Mouse (Mus musculus): Measurements from ENCODE around the gene Nit1. TPM values are rescaled to one million over a fixed set of nuclear protein-coding genes. Genes with fewer than 3 reads are reported as not detected.

Gene Nit1
- total RNA-seq, 2 experiments from 2014 or later = 79.5 to 79.9 TPM

DNA sequence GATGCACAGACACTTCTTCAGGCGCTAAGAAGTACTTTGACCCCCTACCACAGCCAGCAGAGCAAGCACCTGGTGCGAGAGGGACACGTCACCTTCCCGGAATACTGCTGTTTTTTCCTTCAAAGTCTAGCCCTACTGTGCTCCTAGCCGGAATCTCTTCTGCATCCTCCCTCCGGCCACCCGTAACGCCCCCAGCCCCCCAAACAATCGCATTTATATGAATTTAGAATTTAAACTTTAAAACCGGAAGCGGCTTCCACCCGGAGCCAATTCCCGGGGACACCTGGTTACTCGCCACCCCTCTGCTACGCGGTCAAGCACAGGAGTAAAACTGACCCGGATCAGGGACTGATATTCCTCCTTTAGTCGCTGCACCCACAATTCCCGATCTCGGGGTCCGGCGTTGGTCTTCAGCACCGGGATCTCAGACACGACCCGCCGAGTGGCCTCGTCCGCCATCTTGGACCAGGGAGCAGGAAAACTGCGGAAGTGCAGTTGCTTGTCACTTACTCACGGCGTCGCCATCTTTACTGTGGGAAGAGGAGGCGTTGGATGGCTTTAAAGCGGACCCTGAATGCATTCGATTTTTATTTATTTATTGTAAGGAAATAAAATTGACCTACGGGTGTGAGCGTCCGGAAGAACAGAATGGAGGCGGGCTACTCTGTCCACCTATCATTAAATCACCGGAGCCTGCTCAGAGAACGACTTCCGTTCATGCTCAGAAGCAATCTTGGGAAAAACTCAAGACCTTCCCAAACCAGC lies 51.0 kb downstream of the Nit1 start, which contains the start of gene Ufc1:
Ufc1 (minus strand) TSS at position 727 of the 765 bp plus-strand sequence.
- DNase-seq = peak; percentile 80 to 82

DNA sequence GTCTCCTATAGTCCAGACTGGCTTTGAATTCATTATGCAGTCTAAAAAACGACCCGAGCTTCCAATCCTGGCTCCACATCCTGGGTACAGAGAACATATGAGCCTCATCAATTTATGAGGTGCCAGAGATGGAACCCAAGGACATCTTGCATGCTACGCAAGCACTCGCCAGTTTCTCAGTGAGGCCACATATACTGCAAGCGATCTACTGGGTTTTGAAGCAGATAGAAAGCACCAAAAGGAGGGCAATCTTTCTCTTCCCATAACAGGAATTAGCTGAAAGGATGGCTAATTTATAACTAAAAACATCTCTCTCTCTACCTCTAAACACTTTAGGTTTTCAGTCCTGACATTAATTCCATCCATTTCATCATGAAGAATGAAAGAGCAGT lies 51.5 kb downstream of the Nit1 start:
- DNase-seq = no peak

DNA sequence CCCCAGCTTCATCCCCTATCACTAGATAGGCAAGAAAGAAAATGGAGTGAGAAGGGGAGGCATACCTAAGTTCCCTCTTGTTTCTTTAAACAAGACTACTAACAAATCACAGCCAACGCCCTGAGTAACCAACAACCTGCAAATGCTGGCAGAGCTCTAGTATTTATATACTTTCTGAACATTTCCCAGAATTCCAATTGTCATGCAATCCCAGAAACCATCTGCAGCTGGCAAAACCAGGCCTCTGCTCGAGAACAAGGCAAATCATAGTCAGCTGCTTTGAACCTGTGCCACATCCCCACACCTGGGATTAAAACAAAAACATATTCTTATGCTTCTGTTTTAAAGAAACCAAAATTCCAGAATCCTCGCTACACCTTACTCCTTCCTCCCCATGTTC lies 52.1 kb downstream of the Nit1 start:
- no peak for DNase-seq

DNA sequence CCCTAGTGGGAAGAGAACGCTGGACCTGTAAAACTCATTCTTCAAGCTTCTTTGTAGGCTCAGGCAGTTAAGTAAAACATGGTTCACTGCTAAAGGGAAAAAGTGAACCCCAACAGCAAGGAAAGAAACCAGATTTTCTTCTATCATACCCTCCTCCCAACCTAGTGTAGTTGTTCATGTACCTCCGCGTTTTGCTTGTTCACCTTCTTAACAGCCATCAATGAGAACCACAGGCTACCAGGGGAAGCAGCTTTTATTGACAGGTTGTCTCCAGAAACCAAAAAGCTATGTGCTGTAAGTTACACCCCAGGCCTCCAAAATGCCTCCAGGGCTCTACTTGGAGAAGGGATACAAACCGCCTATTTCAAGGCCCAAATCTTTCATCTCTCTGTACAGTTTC lies 57.1 kb downstream of the Nit1 start:
- no peak for DNase-seq

Other genes with a start within 250 kb of the Nit1 start
- gene Cfap126, start 231.7 kb downstream of the Nit1 start, total RNA-seq (2021) = 1 to 10 TPM; 1.9 to 2.6 TPM
- gene Sdhc, start 195.0 kb downstream of the Nit1 start, total RNA-seq (2021) = 100 to 1,000 TPM; 438 to 454 TPM
- 1 to 10 TPM; 1.5 to 1.6 TPM for gene Mpz, start 194.9 kb downstream of the Nit1 start, total RNA-seq (2021)
- 10 to 100 TPM; 42.0 to 53.6 TPM for gene Pcp4l1, start 149.4 kb downstream of the Nit1 start, total RNA-seq (2021)
- under 1 TPM in 1 of 2 experiments, not detected in 1; 0.13 TPM for gene Nr1i3, start 131.7 kb downstream of the Nit1 start, total RNA-seq (2021)
- gene Tomm40l, start 123.1 kb downstream of the Nit1 start, total RNA-seq (2021) = 10 to 100 TPM; 51.4 to 65.3 TPM
- gene Apoa2, start 120.6 kb downstream of the Nit1 start, total RNA-seq (2021) = 1 to 10 TPM; 2.2 to 6.4 TPM
- 10 to 100 TPM; 15.2 to 20.4 TPM for gene Fcer1g, start 111.3 kb downstream of the Nit1 start, total RNA-seq (2021)
- 1 to 10 TPM in 1 of 2 experiments, under 1 TPM in 1; 0.79 to 4.2 TPM for gene Adamts4, start 95.2 kb downstream of the Nit1 start, total RNA-seq (2021)
- 100 to 1,000 TPM; 657 to 866 TPM for gene Ndufs2, start 94.3 kb downstream of the Nit1 start, total RNA-seq (2021)
- gene B4galt3, start 75.3 kb downstream of the Nit1 start, total RNA-seq (2021) = 10 to 100 TPM; 27.1 to 36.6 TPM
- gene Ppox, start 64.5 kb downstream of the Nit1 start, total RNA-seq (2021) = 10 to 100 TPM; 31.1 to 40.8 TPM
- gene Usp21, start 57.7 kb downstream of the Nit1 start, total RNA-seq (2021) = 10 to 100 TPM; 37.1 to 44.3 TPM
- gene Ufc1, start 50.6 kb downstream of the Nit1 start, total RNA-seq (2021) = 100 to 1,000 TPM; 162 to 182 TPM
- 10 to 100 TPM; 29.1 to 36.9 TPM for gene Dedd, start 16.5 kb downstream of the Nit1 start, total RNA-seq (2021)
- 100 to 1,000 TPM; 133 to 155 TPM for gene Pfdn2, start within 50 bp of the Nit1 start, total RNA-seq (2021)
- 1 to 10 TPM in 1 of 2 experiments, under 1 TPM in 1; 0.96 to 4.4 TPM for gene Klhdc9, start 15.2 kb upstream of the Nit1 start, total RNA-seq (2021)
- gene Nectin4, start 24.5 kb upstream of the Nit1 start, total RNA-seq (2021) = under 1 TPM; 0.23 TPM
- 1 to 10 TPM; 2.6 to 3.6 TPM for gene Arhgap30, start 43.3 kb upstream of the Nit1 start, total RNA-seq (2021)
- 10 to 100 TPM; 54.1 to 72.9 TPM for gene Usf1, start 65.7 kb upstream of the Nit1 start, total RNA-seq (2021)
- 1 to 10 TPM; 1.3 to 3.6 TPM for gene Tstd1, start 73.2 kb upstream of the Nit1 start, total RNA-seq (2021)
- 10 to 100 TPM; 39.7 to 51.0 TPM for gene F11r, start 91.9 kb upstream of the Nit1 start, total RNA-seq (2021)
- gene Alyref2, start 157.8 kb upstream of the Nit1 start, total RNA-seq (2021) = 1 to 10 TPM; 6.1 to 7.2 TPM
- gene Itln1, start 189.6 kb upstream of the Nit1 start, total RNA-seq (2021) = not detected
- under 1 TPM; 0.40 to 0.63 TPM for gene Cd244a, start 213.5 kb upstream of the Nit1 start, total RNA-seq (2021)